Mouse (Mus musculus) lung, embryonic 15.5 days (tissue): ENCODE data around the gene Slc12a9. TPM values are rescaled to one million over a fixed set of nuclear protein-coding genes. Genes with fewer than 3 reads are reported as not detected.

Source experiments
- ATAC-seq: fragments of 200-750 bp; cut with Nextera tagmentation; 2 replicates; pipeline ENCODE4 v1.8.0; 2017; ENCODE audit warnings: moderate number of reproducible peaks, borderline replicate concordance; ENCODE audit not compliant: low FRiP score, low TSS enrichment; ENCODE audit errors: extremely low read depth
- H3K27ac ChIP-seq: fragments of 300-500 bp; sonication (generic); 2 replicates; pipeline ENCODE4 v1.5.1; 2015; ENCODE audit warnings: moderate library complexity, mild to moderate bottlenecking, inconsistent platforms
- H3K27me3 ChIP-seq: fragments of 300-500 bp; sonication (generic); 2 replicates; pipeline ENCODE4 v1.6.1; 2015; ENCODE audit warnings: inconsistent platforms
- H3K36me3 ChIP-seq: fragments of 300-500 bp; sonication (generic); 2 replicates; pipeline ENCODE4 v1.6.1; 2015; ENCODE audit warnings: inconsistent platforms
- H3K4me1 ChIP-seq: fragments of 300-500 bp; sonication (generic); 2 replicates; pipeline ENCODE4 v1.6.1; 2015; ENCODE audit warnings: inconsistent platforms
- H3K4me2 ChIP-seq: fragments of 300-500 bp; sonication (generic); 2 replicates; pipeline ENCODE4 v1.6.1; 2015; ENCODE audit warnings: inconsistent platforms, mild to moderate bottlenecking, moderate library complexity
- H3K4me3 ChIP-seq: fragments of 300-500 bp; sonication (generic); 2 replicates; pipeline ENCODE4 v1.5.1; 2015; ENCODE audit warnings: mild to moderate bottlenecking, inconsistent platforms
- H3K9ac ChIP-seq: fragments of 300-500 bp; sonication (generic); 2 replicates; pipeline ENCODE4 v1.6.1; 2015; ENCODE audit warnings: inconsistent platforms
- H3K9me3 ChIP-seq: fragments of 300-500 bp; sonication (generic); 2 replicates; pipeline ENCODE4 v1.6.1; 2016; ENCODE audit warnings: inconsistent platforms
- WGBS: fragments of 180-500 bp; shearing (Covaris S2); methylation state at CpG from one replicate; pipeline ENCODE4 v1.1.7; 2015; 5-methylcytosine and 5-hydroxymethylcytosine counted together
- polyA plus RNA-seq: library from polyadenylated mRNA; unstranded; fragments of >200 nt; fragmentation: Nextera tagmentation; extraction: Ambion mirVana; gene quantifications from 2 replicates; pipeline ENCODE4 v1.2.1, GENCODE M21; 2015

Gene Slc12a9
- polyA plus RNA-seq, 1 experiment from 2014 or later = 13.0 TPM

- Histone ChIP-seq H3K4me1 (peaks cover 38% of the 10 kb centered on the region), H3K4me2 (peak overlapping the region; percentile 75), H3K9me3 (no peaks in the 10 kb centered on the region), H3K27ac (no peak overlapping the region), H3K27me3 (no peaks in the 10 kb centered on the region), H3K9ac (peak overlapping the region; percentile 95), H3K4me3 (peak overlapping the region; percentile 94), H3K36me3 (peaks cover 68% of the 10 kb centered on the region)
- ATAC-seq = no peak
- 49% methylated on average over 3 of the region's 3 CpGs for WGBS
Measured at GRCm38 (mm10) chr5:137305822-137306221, 27.6 kb downstream of the Slc12a9 start.

GRCm38 (mm10) chr5:137304816-137305215, 28.6 kb downstream of the Slc12a9 start:
- 49% methylated on average over 4 of the region's 4 CpGs for WGBS
- Histone ChIP-seq H3K4me2 (peak overlapping the region; percentile 75), H3K27me3 (no peaks in the 10 kb centered on the region), H3K9me3 (no peaks in the 10 kb centered on the region), H3K4me3 (0 out of 2 replicates have a peak overlapping the region, but pooled peaks have one; percentile 0), H3K36me3 (peaks cover 68% of the 10 kb centered on the region), H3K27ac (no peak overlapping the region), H3K9ac (0 out of 2 replicates have a peak overlapping the region, but pooled peaks have one; percentile 95), H3K4me1 (peaks cover 38% of the 10 kb centered on the region)
- ATAC-seq = no peak

- Histone ChIP-seq H3K27ac (no peak overlapping the region), H3K4me3 (no peak overlapping the region; the same call in 1 of the 2 replicates), H3K4me1 (peaks cover 38% of the 10 kb centered on the region), H3K9me3 (no peaks in the 10 kb centered on the region), H3K9ac (no peak overlapping the region), H3K4me2 (no peak overlapping the region), H3K36me3 (peaks cover 68% of the 10 kb centered on the region), H3K27me3 (no peaks in the 10 kb centered on the region)
- 61% methylated on average over 3 of the region's 3 CpGs for WGBS
- ATAC-seq = no peak
Measured at GRCm38 (mm10) chr5:137304165-137304564, 29.2 kb downstream of the Slc12a9 start.

- Histone ChIP-seq H3K9me3 (no peaks in the 10 kb centered on the region), H3K9ac (no peak overlapping the region), H3K4me2 (no peak overlapping the region), H3K4me3 (no peak overlapping the region), H3K27me3 (no peaks in the 10 kb centered on the region), H3K36me3 (peaks cover 68% of the 10 kb centered on the region), H3K4me1 (peaks cover 38% of the 10 kb centered on the region), H3K27ac (no peak overlapping the region)
- no peak for ATAC-seq
- 58% methylated on average over 4 of the region's 4 CpGs for WGBS
Measured at GRCm38 (mm10) chr5:137303609-137304008, 29.8 kb downstream of the Slc12a9 start.

- Histone ChIP-seq H3K4me3 (no peak overlapping the region), H3K9me3 (no peaks in the 10 kb centered on the region), H3K9ac (no peak overlapping the region), H3K27ac (no peak overlapping the region), H3K27me3 (no peaks in the 10 kb centered on the region), H3K4me1 (peaks cover 31% of the 10 kb centered on the region), H3K4me2 (no peak overlapping the region), H3K36me3 (peaks cover 88% of the 10 kb centered on the region)
- 72% methylated on average over 21 of the region's 21 CpGs for WGBS
- ATAC-seq = peak; percentile 28; the same call in 1 of the 2 replicates
Measured at GRCm38 (mm10) chr5:137301253-137301652, 32.1 kb downstream of the Slc12a9 start.

- Histone ChIP-seq H3K36me3 (peaks cover 93% of the 10 kb centered on the region), H3K9ac (no peak overlapping the region), H3K4me2 (no peak overlapping the region), H3K9me3 (no peaks in the 10 kb centered on the region), H3K4me1 (peaks cover 19% of the 10 kb centered on the region), H3K27ac (no peak overlapping the region), H3K27me3 (no peaks in the 10 kb centered on the region), H3K4me3 (no peak overlapping the region)
- 78% methylated on average over 7 of the region's 7 CpGs for WGBS
- no peak for ATAC-seq
Measured at GRCm38 (mm10) chr5:137299240-137299639, 34.2 kb downstream of the Slc12a9 start.

- H3K27me3 ChIP-seq = no peaks in the 10 kb centered on the region
- no peak overlapping the region for H3K4me3 ChIP-seq
- ATAC-seq = no peak
- WGBS = 89% methylated on average over 14 of the region's 14 CpGs
- H3K4me2 ChIP-seq = no peak overlapping the region
- no peaks in the 10 kb centered on the region for H3K9me3 ChIP-seq
- H3K4me1 ChIP-seq = peaks cover 18% of the 10 kb centered on the region
- H3K36me3 ChIP-seq = peaks cover 72% of the 10 kb centered on the region
- H3K27ac ChIP-seq = no peak overlapping the region
- no peak overlapping the region for H3K9ac ChIP-seq
Measured at GRCm38 (mm10) chr5:137297126-137297525, 36.3 kb downstream of the Slc12a9 start.

- Histone ChIP-seq H3K4me1 (peaks cover 14% of the 10 kb centered on the region), H3K36me3 (peaks cover 58% of the 10 kb centered on the region), H3K9ac (peak overlapping the region; percentile 50; the same call in 1 of the 2 replicates), H3K4me2 (no peak overlapping the region), H3K27ac (no peak overlapping the region), H3K9me3 (no peaks in the 10 kb centered on the region), H3K27me3 (peaks cover 4% of the 10 kb centered on the region; the same call in 1 of the 2 replicates), H3K4me3 (no peak overlapping the region)
- ATAC-seq = no peak
- 91% methylated on average over 15 of the region's 15 CpGs for WGBS
Measured at GRCm38 (mm10) chr5:137295712-137296111, 37.7 kb downstream of the Slc12a9 start.

GRCm38 (mm10) chr5:137295296-137295695, 38.1 kb downstream of the Slc12a9 start:
- Histone ChIP-seq H3K27ac (peak overlapping the region; percentile 97; the same call in 1 of the 2 replicates), H3K4me3 (peak overlapping the region; percentile 57), H3K36me3 (peaks cover 54% of the 10 kb centered on the region), H3K4me2 (peak overlapping the region; percentile 98), H3K9ac (peak overlapping the region; percentile 50), H3K27me3 (peaks cover 8% of the 10 kb centered on the region), H3K9me3 (no peaks in the 10 kb centered on the region), H3K4me1 (peaks cover 14% of the 10 kb centered on the region)
- no peak for ATAC-seq
- WGBS = 77% methylated on average over 9 of the region's 9 CpGs

GRCm38 (mm10) chr5:137294744-137295093, 38.7 kb downstream of the Slc12a9 start:
- H3K27me3 ChIP-seq = peaks cover 14% of the 10 kb centered on the region
- 9% methylated on average over 18 of the region's 18 CpGs for WGBS
- peaks cover 48% of the 10 kb centered on the region for H3K36me3 ChIP-seq
- peak; percentile 52 for ATAC-seq
- H3K27ac ChIP-seq = peak overlapping the region; percentile 97
- peak overlapping the region; percentile 57 for H3K4me3 ChIP-seq
- peak overlapping the region; percentile 98 for H3K4me2 ChIP-seq
- peak overlapping the region; percentile 50 for H3K9ac ChIP-seq
- no peaks in the 10 kb centered on the region for H3K9me3 ChIP-seq
- H3K4me1 ChIP-seq = peaks cover 14% of the 10 kb centered on the region

GRCm38 (mm10) chr5:137293839-137294743, 39.3 kb downstream of the Slc12a9 start, which contains the start of gene Ufsp1:
Ufsp1 (plus strand) TSS chr5:137294629.
- under 1% methylated on average over 52 of the region's 52 CpGs for WGBS
- H3K4me1 ChIP-seq = peaks cover 19% of the 10 kb centered on the region
- H3K9me3 ChIP-seq = no peaks in the 10 kb centered on the region
- H3K4me2 ChIP-seq = peak within 1 kb of the TSS; percentile 98
- peak within 1 kb of the TSS; percentile 57 for H3K4me3 ChIP-seq
- peaks cover 42% of the 10 kb centered on the region for H3K36me3 ChIP-seq
- peaks cover 20% of the 10 kb centered on the region for H3K27me3 ChIP-seq
- peak within 1 kb of the TSS; percentile 97 for H3K27ac ChIP-seq
- ATAC-seq = peak; percentile 92
- H3K9ac ChIP-seq = peak within 1 kb of the TSS; percentile 69

GRCm38 (mm10) chr5:137293282-137293681, 40.1 kb downstream of the Slc12a9 start:
- Histone ChIP-seq H3K4me3 (peak overlapping the region; percentile 57), H3K4me1 (peaks cover 25% of the 10 kb centered on the region), H3K27ac (peak overlapping the region; percentile 97), H3K9ac (peak overlapping the region; percentile 69), H3K27me3 (peaks cover 27% of the 10 kb centered on the region), H3K4me2 (peak overlapping the region; percentile 98), H3K9me3 (no peaks in the 10 kb centered on the region), H3K36me3 (peaks cover 34% of the 10 kb centered on the region)
- WGBS = 0% methylated on average over 15 of the region's 15 CpGs
- ATAC-seq = peak; percentile 17; the same call in 1 of the 2 replicates
